Mouse (Mus musculus) lung, postnatal 0 days (tissue): ENCODE measurements around the gene Uox.

Source experiments
- CTCF ChIP-seq: IDR thresholded peaks from 2 replicates; pipeline ENCODE4 v1.5.1; 2016; ENCODE audit warnings: antibody characterized with exemption, mild to moderate bottlenecking
- EP300 ChIP-seq: IDR thresholded peaks from 2 replicates; pipeline ENCODE4 v1.6.1; 2016; ENCODE audit warnings: antibody characterized with exemption, mild to moderate bottlenecking, control low read depth

DNA sequence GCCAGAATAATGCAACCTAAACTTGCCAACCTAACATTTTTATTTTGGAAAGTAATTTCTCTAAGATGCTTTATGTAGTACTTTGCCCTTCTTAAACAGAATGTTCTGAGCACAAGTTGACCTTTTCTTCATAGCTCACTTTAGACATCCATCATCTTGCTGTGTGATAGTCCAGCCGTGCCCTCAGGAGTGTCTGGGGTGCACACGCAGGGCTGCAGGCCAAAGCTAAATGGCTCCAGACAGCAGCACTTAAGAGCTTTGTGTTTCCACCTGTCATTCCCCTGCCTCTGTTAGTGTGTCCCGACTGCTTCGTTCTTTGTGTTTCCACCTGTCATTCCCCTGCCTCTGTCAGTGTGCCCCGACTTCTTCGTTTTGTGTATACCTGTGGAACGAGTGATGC is 2.9 kb upstream of the Uox start:
- TF ChIP-seq CTCF, result no peak
- TF ChIP-seq EP300, result no peak
